Mouse (Mus musculus): Measurements from ENCODE around the gene Gfm1.
A peak's percentile ranks its signal among the peaks of the same experiment; 100 is the strongest.

Gene Gfm1

GRCm38 (mm10) chr3:67429999-67430380, at the start of gene Gfm1:
Gene Gfm1, plus strand, starts transcription at chr3:67430096.
- DNase-seq (ENCODE audit: low spot score in 2 of 2) = peak; percentile 78 to 91

GRCm38 (mm10) chr3:67429338-67429998, 428 bp upstream of the Gfm1 start:
- DNase-seq (ENCODE audit: low spot score in 2 of 2) = no peak

- DNase-seq (ENCODE audit: low spot score in 2 of 2) = no peak
These were observed 4.1 kb downstream of the Gfm1 start for GRCm38 (mm10) chr3:67434011-67434410.

- no peak for DNase-seq (ENCODE audit: low spot score in 2 of 2)
These were observed 17.2 kb downstream of the Gfm1 start for GRCm38 (mm10) chr3:67447143-67447542.

GRCm38 (mm10) chr3:67449660-67450059, 19.8 kb downstream of the Gfm1 start:
- no peak for DNase-seq (ENCODE audit: low spot score in 2 of 2)

- no peak for DNase-seq (ENCODE audit: low spot score in 2 of 2)
These were observed 20.8 kb downstream of the Gfm1 start for GRCm38 (mm10) chr3:67450601-67451210.

- DNase-seq (ENCODE audit: low spot score in 2 of 2) = no peak
These were observed 30.0 kb downstream of the Gfm1 start for GRCm38 (mm10) chr3:67459881-67460280.

GRCm38 (mm10) chr3:67462015-67462414, 32.1 kb downstream of the Gfm1 start:
- DNase-seq (ENCODE audit: low spot score in 2 of 2) = no peak

- no peak for DNase-seq (ENCODE audit: low spot score in 2 of 2)
These were observed 32.7 kb downstream of the Gfm1 start for GRCm38 (mm10) chr3:67462578-67462977.

GRCm38 (mm10) chr3:67463001-67463400, 33.1 kb downstream of the Gfm1 start:
- no peak for DNase-seq (ENCODE audit: low spot score in 2 of 2)

- peak; percentile 37 to 49 for DNase-seq (ENCODE audit: low spot score in 2 of 2)
These were observed 33.8 kb downstream of the Gfm1 start, which contains the start of gene Lxn for GRCm38 (mm10) chr3:67463450-67464372. Gene Lxn, minus strand, starts transcription at chr3:67463926.

GRCm38 (mm10) chr3:67466576-67466975, 36.7 kb downstream of the Gfm1 start:
- no peak for DNase-seq (ENCODE audit: low spot score in 2 of 2)

GRCm38 (mm10) chr3:67467281-67467680, 37.4 kb downstream of the Gfm1 start:
- no peak for DNase-seq (ENCODE audit: low spot score in 2 of 2)

GRCm38 (mm10) chr3:67471408-67472127, 41.7 kb downstream of the Gfm1 start:
- no peak for DNase-seq (ENCODE audit: low spot score in 2 of 2)

- DNase-seq (ENCODE audit: low spot score in 2 of 2) = no peak
These were observed 43.5 kb downstream of the Gfm1 start for GRCm38 (mm10) chr3:67473438-67473837.

- DNase-seq (ENCODE audit: low spot score in 2 of 2) = no peak
These were observed 49.9 kb downstream of the Gfm1 start for GRCm38 (mm10) chr3:67479806-67480205.

GRCm38 (mm10) chr3:67482400-67482799, 52.5 kb downstream of the Gfm1 start:
- DNase-seq (ENCODE audit: low spot score in 2 of 2) = no peak

- no peak for DNase-seq (ENCODE audit: low spot score in 2 of 2)
These were observed 55.3 kb downstream of the Gfm1 start for GRCm38 (mm10) chr3:67485233-67485632.

- DNase-seq (ENCODE audit: low spot score in 2 of 2) = no peak
These were observed 60.3 kb downstream of the Gfm1 start for GRCm38 (mm10) chr3:67490156-67490555.

GRCm38 (mm10) chr3:67492086-67492869, 62.4 kb downstream of the Gfm1 start:
- no peak for DNase-seq (ENCODE audit: low spot score in 2 of 2)

- no peak for DNase-seq (ENCODE audit: low spot score in 2 of 2)
These were observed 63.2 kb downstream of the Gfm1 start for GRCm38 (mm10) chr3:67493132-67493531.

All from spleen, postnatal 10 days (tissue).